Mouse (Mus musculus): ENCODE measurements at regions not wholly inside any gene's neighbourhood (a gene's known extent, or its start where the extent isn't known, plus 50 kb on each side); places are given as distances from the start of the nearest gene placed in this dataset.

DNA sequence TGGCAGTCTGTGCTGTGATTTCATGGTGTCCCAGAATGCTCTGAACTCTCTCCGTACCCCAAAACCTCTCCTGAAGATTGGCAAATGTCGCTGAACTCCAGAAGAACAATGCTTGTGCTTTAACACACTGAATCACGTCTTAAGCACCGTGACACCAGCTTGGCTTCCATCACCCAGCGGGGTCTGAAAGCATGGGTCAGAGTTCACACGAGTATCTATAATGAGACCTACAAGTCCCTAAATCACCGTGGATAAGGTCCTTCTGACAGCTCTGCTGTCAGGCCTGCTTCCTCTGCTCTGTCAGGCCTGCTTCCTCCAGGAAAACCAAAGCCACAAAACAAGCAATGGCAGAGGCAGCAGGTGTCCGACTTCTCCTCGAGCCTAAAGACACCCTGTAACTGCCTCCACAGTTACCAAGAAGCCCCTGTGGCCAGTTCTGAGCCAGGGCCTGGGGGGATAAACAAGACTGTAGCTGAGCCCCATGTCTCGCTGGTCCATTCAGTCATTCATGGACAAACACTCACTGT, 229.1 kb upstream of the A430005L14Rik start:
- no peak overlapping the region for H3K4me2 ChIP-seq (ENCODE audit: low read depth, low read length)
- no peak overlapping the region for H3K4me3 ChIP-seq (replicated peaks; ENCODE audit: low read length)
- H3K27me3 ChIP-seq (ENCODE audit: control insufficient read depth, insufficient read depth, low read length): no peaks in the 10 kb centered on the region
- no peaks in the 10 kb centered on the region for H3K9me3 ChIP-seq (replicated peaks; ENCODE audit: control insufficient read depth, low read length)
- no peak for ATAC-seq (ENCODE audit: insufficient read depth, low FRiP score)
- no peaks in the 10 kb centered on the region for H3K4me1 ChIP-seq (ENCODE audit: control insufficient read depth, insufficient read depth, low read length)
- H3K27ac ChIP-seq (ENCODE audit: low read length): no peak overlapping the region
- H3K36me3 ChIP-seq (ENCODE audit: control insufficient read depth, insufficient read depth, low read length): no peaks in the 10 kb centered on the region
- 47% methylated on average over 10 of the region's 10 CpGs for WGBS
- H3K9ac ChIP-seq (ENCODE audit: low read length): no peak overlapping the region

- Histone ChIP-seq H3K9ac (ENCODE audit: low read length) (no peak overlapping the region), H3K4me1 (ENCODE audit: control insufficient read depth, insufficient read depth, low read length) (no peaks in the 10 kb centered on the region), H3K36me3 (ENCODE audit: control insufficient read depth, insufficient read depth, low read length) (no peaks in the 10 kb centered on the region), H3K27me3 (ENCODE audit: control insufficient read depth, insufficient read depth, low read length) (no peaks in the 10 kb centered on the region), H3K27ac (ENCODE audit: low read length) (no peak overlapping the region), H3K4me3 (replicated peaks; ENCODE audit: low read length) (no peak overlapping the region), H3K9me3 (replicated peaks; ENCODE audit: control insufficient read depth, low read length) (no peaks in the 10 kb centered on the region), H3K4me2 (ENCODE audit: low read depth, low read length) (no peak overlapping the region)
- no peak for ATAC-seq (ENCODE audit: insufficient read depth, low FRiP score)
- WGBS: 73% methylated on average over 11 of the region's 11 CpGs
Observed at GRCm38 (mm10) chr4:153738088-153738487, 218.9 kb upstream of the A430005L14Rik start.

DNA sequence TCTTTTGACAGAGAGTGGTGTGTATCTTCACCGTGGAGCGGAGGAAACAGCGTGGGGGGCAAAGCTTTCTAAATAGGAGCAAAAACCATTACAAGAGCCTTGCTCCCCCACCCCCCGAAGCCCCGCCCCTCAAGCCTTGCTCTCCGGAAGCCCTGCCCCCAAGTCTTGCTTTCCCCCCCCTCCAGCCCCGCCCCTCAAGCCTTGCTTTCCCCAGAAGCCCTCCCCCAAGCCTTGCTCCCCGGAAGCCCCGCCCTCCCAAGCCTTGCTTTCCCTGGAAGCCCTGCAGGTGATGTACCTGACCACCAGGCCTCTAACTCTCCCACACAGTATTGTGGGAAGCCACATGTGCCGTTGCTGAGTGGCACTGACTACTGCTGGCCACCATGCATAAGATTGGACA, 214.8 kb upstream of the A430005L14Rik start:
- Histone ChIP-seq H3K36me3 (ENCODE audit: control insufficient read depth, insufficient read depth, low read length) (no peaks in the 10 kb centered on the region), H3K9ac (ENCODE audit: low read length) (no peak overlapping the region), H3K4me3 (replicated peaks; ENCODE audit: low read length) (no peak overlapping the region), H3K4me2 (ENCODE audit: low read depth, low read length) (no peak overlapping the region), H3K4me1 (ENCODE audit: control insufficient read depth, insufficient read depth, low read length) (no peaks in the 10 kb centered on the region), H3K27me3 (ENCODE audit: control insufficient read depth, insufficient read depth, low read length) (no peaks in the 10 kb centered on the region), H3K9me3 (replicated peaks; ENCODE audit: control insufficient read depth, low read length) (no peaks in the 10 kb centered on the region), H3K27ac (ENCODE audit: low read length) (no peak overlapping the region)
- no peak for ATAC-seq (ENCODE audit: insufficient read depth, low FRiP score)
- WGBS: 86% methylated on average over 10 of the region's 10 CpGs

- Histone ChIP-seq H3K27me3 (ENCODE audit: control insufficient read depth, insufficient read depth, low read length) (no peaks in the 10 kb centered on the region), H3K4me1 (ENCODE audit: control insufficient read depth, insufficient read depth, low read length) (no peaks in the 10 kb centered on the region), H3K27ac (ENCODE audit: low read length) (no peak overlapping the region), H3K36me3 (ENCODE audit: control insufficient read depth, insufficient read depth, low read length) (no peaks in the 10 kb centered on the region), H3K9me3 (replicated peaks; ENCODE audit: control insufficient read depth, low read length) (no peaks in the 10 kb centered on the region), H3K4me3 (replicated peaks; ENCODE audit: low read length) (no peak overlapping the region), H3K4me2 (ENCODE audit: low read depth, low read length) (no peak overlapping the region), H3K9ac (ENCODE audit: low read length) (no peak overlapping the region)
- 76% methylated on average over 6 of the region's 6 CpGs for WGBS
- ATAC-seq (ENCODE audit: insufficient read depth, low FRiP score): no peak
Observed at GRCm38 (mm10) chr4:153752791-153753190, 204.2 kb upstream of the A430005L14Rik start.

GRCm38 (mm10) chr4:153758323-153758722, 198.7 kb upstream of the A430005L14Rik start:
- WGBS: 77% methylated on average over 6 of the region's 6 CpGs
- Histone ChIP-seq H3K9me3 (replicated peaks; ENCODE audit: control insufficient read depth, low read length) (no peaks in the 10 kb centered on the region), H3K9ac (ENCODE audit: low read length) (no peak overlapping the region), H3K27me3 (ENCODE audit: control insufficient read depth, insufficient read depth, low read length) (no peaks in the 10 kb centered on the region), H3K4me2 (ENCODE audit: low read depth, low read length) (no peak overlapping the region), H3K4me1 (ENCODE audit: control insufficient read depth, insufficient read depth, low read length) (no peaks in the 10 kb centered on the region), H3K36me3 (ENCODE audit: control insufficient read depth, insufficient read depth, low read length) (no peaks in the 10 kb centered on the region), H3K4me3 (replicated peaks; ENCODE audit: low read length) (no peak overlapping the region), H3K27ac (ENCODE audit: low read length) (no peak overlapping the region)
- no peak for ATAC-seq (ENCODE audit: insufficient read depth, low FRiP score)

DNA sequence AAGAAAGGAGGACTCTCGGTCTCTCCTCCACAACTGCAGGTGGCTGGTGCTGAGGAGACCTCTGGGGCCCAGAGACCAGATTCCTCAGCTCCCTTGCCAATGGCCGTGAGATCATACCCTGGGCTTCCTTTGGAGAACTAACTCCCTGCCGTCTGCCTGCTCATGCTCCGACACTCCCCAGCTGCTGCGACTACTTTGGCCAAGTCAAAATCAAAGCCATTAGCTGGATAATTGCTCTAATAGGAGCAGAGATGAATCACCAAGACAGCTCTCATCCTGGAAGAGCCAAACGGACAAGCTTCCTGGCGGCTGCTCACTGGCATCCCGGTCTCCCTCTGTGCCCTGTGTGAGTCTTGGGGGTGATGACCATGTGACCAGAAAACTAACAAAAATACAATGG, 198.3 kb upstream of the A430005L14Rik start:
- H3K4me1 ChIP-seq (ENCODE audit: control insufficient read depth, insufficient read depth, low read length): no peaks in the 10 kb centered on the region
- no peaks in the 10 kb centered on the region for H3K9me3 ChIP-seq (replicated peaks; ENCODE audit: control insufficient read depth, low read length)
- 44% methylated on average over 8 of the region's 8 CpGs for WGBS
- no peak overlapping the region for H3K4me3 ChIP-seq (replicated peaks; ENCODE audit: low read length)
- H3K36me3 ChIP-seq (ENCODE audit: control insufficient read depth, insufficient read depth, low read length): no peaks in the 10 kb centered on the region
- no peak for ATAC-seq (ENCODE audit: insufficient read depth, low FRiP score)
- no peak overlapping the region for H3K27ac ChIP-seq (ENCODE audit: low read length)
- no peak overlapping the region for H3K4me2 ChIP-seq (ENCODE audit: low read depth, low read length)
- no peaks in the 10 kb centered on the region for H3K27me3 ChIP-seq (ENCODE audit: control insufficient read depth, insufficient read depth, low read length)
- H3K9ac ChIP-seq (ENCODE audit: low read length): no peak overlapping the region

DNA sequence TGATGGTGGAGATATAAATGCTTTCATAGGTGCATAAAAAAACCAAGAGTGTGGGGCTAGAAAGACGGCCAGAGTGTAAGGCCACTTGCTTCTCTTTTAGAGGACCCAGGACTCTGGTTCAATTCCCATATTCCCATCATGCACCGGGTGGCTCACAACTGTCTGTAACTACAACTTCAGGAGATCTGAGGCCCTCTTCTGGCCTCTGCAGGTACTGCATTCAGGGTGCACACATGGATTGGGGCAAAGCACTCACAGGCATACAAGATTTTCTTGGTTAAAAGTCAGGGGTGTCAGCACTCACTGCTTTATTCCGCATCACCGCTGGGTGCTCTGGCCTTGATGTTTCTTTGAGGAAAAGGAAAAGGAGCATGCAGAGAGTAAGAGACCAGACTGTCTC, 196.1 kb upstream of the A430005L14Rik start:
- H3K9ac ChIP-seq (ENCODE audit: low read length): no peak overlapping the region
- no peaks in the 10 kb centered on the region for H3K36me3 ChIP-seq (ENCODE audit: control insufficient read depth, insufficient read depth, low read length)
- ATAC-seq (ENCODE audit: insufficient read depth, low FRiP score): no peak
- no peaks in the 10 kb centered on the region for H3K27me3 ChIP-seq (ENCODE audit: control insufficient read depth, insufficient read depth, low read length)
- no peak overlapping the region for H3K4me2 ChIP-seq (ENCODE audit: low read depth, low read length)
- no peaks in the 10 kb centered on the region for H3K9me3 ChIP-seq (replicated peaks; ENCODE audit: control insufficient read depth, low read length)
- H3K4me1 ChIP-seq (ENCODE audit: control insufficient read depth, insufficient read depth, low read length): no peaks in the 10 kb centered on the region
- H3K4me3 ChIP-seq (replicated peaks; ENCODE audit: low read length): no peak overlapping the region
- WGBS: 84% methylated on average over 4 of the region's 4 CpGs
- H3K27ac ChIP-seq (ENCODE audit: low read length): no peak overlapping the region

DNA sequence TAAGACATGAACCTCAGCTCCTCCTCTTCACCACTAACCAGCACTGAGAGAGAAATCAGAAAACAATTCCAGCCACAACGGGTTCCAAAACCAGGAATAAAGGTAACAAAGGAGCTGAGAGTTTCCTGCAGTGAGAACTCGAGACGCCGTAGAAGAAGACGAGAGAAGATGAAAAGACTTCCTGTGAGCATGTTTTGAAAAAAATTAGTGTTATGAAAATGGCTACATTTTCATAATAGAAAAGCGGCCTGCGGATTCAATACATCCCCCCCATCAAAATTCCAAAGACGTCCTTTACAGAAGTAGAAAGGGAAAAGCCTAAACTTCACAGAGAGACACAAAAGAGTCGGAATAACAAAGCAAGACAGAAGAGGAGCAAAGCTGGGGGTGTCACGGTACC, 193.6 kb upstream of the A430005L14Rik start:
- Histone ChIP-seq H3K4me1 (ENCODE audit: control insufficient read depth, insufficient read depth, low read length) (no peaks in the 10 kb centered on the region), H3K36me3 (ENCODE audit: control insufficient read depth, insufficient read depth, low read length) (no peaks in the 10 kb centered on the region), H3K27ac (ENCODE audit: low read length) (no peak overlapping the region), H3K27me3 (ENCODE audit: control insufficient read depth, insufficient read depth, low read length) (no peaks in the 10 kb centered on the region), H3K4me3 (replicated peaks; ENCODE audit: low read length) (no peak overlapping the region), H3K4me2 (ENCODE audit: low read depth, low read length) (no peak overlapping the region), H3K9me3 (replicated peaks; ENCODE audit: control insufficient read depth, low read length) (no peaks in the 10 kb centered on the region), H3K9ac (ENCODE audit: low read length) (no peak overlapping the region)
- WGBS: 83% methylated on average over 10 of the region's 10 CpGs
- no peak for ATAC-seq (ENCODE audit: insufficient read depth, low FRiP score)

DNA sequence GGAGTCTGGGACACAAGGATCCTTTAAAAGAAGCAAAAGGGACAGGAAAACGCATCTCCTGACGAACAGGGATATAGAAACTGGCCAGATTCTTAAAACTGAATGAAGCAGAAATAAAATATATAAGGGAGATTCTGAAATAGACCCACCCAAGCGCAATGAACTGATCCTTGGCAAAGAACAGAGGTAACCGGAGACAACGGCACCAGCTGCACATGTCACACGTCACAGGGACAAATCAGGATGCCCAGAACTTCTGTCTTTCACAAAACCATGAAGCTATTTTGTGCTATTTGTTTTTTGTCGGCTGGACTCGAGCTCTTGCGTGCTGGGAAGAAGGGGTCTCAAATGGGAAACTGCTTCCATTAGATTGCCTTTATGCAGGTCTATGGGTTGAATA, 189.3 kb upstream of the A430005L14Rik start:
- Histone ChIP-seq H3K9ac (ENCODE audit: low read length) (no peak overlapping the region), H3K4me3 (replicated peaks; ENCODE audit: low read length) (no peak overlapping the region), H3K4me2 (ENCODE audit: low read depth, low read length) (no peak overlapping the region), H3K4me1 (ENCODE audit: control insufficient read depth, insufficient read depth, low read length) (no peaks in the 10 kb centered on the region), H3K9me3 (replicated peaks; ENCODE audit: control insufficient read depth, low read length) (no peaks in the 10 kb centered on the region), H3K27me3 (ENCODE audit: control insufficient read depth, insufficient read depth, low read length) (no peaks in the 10 kb centered on the region), H3K36me3 (ENCODE audit: control insufficient read depth, insufficient read depth, low read length) (no peaks in the 10 kb centered on the region), H3K27ac (ENCODE audit: low read length) (no peak overlapping the region; the same call in 1 of the 2 replicates)
- ATAC-seq (ENCODE audit: insufficient read depth, low FRiP score): no peak
- WGBS: 75% methylated on average over 9 of the region's 9 CpGs

GRCm38 (mm10) chr4:153768350-153768749, 188.7 kb upstream of the A430005L14Rik start:
- no peak overlapping the region for H3K4me3 ChIP-seq (replicated peaks; ENCODE audit: low read length)
- H3K4me2 ChIP-seq (ENCODE audit: low read depth, low read length): no peak overlapping the region
- no peaks in the 10 kb centered on the region for H3K9me3 ChIP-seq (replicated peaks; ENCODE audit: control insufficient read depth, low read length)
- no peak for ATAC-seq (ENCODE audit: insufficient read depth, low FRiP score)
- 41% methylated on average over 3 of the region's 3 CpGs for WGBS
- H3K27me3 ChIP-seq (ENCODE audit: control insufficient read depth, insufficient read depth, low read length): no peaks in the 10 kb centered on the region
- H3K36me3 ChIP-seq (ENCODE audit: control insufficient read depth, insufficient read depth, low read length): no peaks in the 10 kb centered on the region
- H3K4me1 ChIP-seq (ENCODE audit: control insufficient read depth, insufficient read depth, low read length): no peaks in the 10 kb centered on the region
- no peak overlapping the region for H3K27ac ChIP-seq (ENCODE audit: low read length)
- no peak overlapping the region for H3K9ac ChIP-seq (ENCODE audit: low read length)

All from stomach, embryonic 16.5 days (tissue).